ENCODE assay signal across 34 mouse cellular contexts in the genomic region with DNA sequence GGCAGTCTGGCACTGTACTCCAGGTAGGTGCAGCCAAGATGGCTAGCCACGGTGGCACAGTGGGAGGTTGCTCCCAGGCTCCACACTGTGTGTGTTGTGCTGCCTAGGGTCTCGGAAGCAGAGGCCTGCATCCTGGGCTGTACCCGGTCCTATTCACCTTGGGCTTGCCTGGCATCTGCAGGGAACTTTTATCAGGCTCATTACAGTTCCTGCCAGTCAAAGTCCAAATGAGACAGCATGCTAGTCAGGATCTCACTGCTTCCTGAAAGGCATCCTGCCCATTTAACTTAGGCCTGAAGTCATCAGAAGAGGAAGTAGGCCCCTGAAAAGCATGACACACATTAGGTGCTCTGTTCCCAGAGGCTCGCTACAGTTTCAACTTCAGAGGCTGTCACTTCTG. TPM values are rescaled to one million over a fixed set of nuclear protein-coding genes. Genes with fewer than 3 reads are reported as not detected.
DNase-seq lines count a peak whose midpoint lies in the region; ATAC-seq and TF ChIP-seq lines count a peak whose summit lies in the region.
"Had no signal": no experiment of that assay in that cellular context is flagged by ENCODE, and none has a peak within 500 bp of the region (broad histone marks: within the 10 kb centered on the region; RNA-seq: fewer than 3 reads in every experiment).

No protein-coding gene starts in this region.

- no peak overlapping the region for H3K4me2 ChIP-seq in limb, embryonic 15.5 days
- no peak overlapping the region for H3K4me2 ChIP-seq in stomach, postnatal 0 days (replicated peaks; ENCODE audit: low read depth)
- no peak overlapping the region for H3K4me2 ChIP-seq in forebrain, embryonic 11.5 days (ENCODE audit: low read depth, low read length, severe bottlenecking)
- H3K4me2 ChIP-seq: embryonic facial prominence, embryonic 15.5 days; forebrain, embryonic 15.5 days; heart, embryonic 15.5 days; hindbrain, embryonic 15.5 days; liver, embryonic 11.5 days had no signal

- H3K9ac ChIP-seq in limb, embryonic 15.5 days, result no peak overlapping the region
- H3K9ac ChIP-seq in stomach, postnatal 0 days (ENCODE audit: low read length), result no peak overlapping the region
- H3K9ac ChIP-seq in forebrain, embryonic 11.5 days (ENCODE audit: low read length), result no peak overlapping the region
- H3K9ac ChIP-seq: embryonic facial prominence, embryonic 15.5 days; forebrain, embryonic 15.5 days; heart, embryonic 15.5 days; hindbrain, embryonic 15.5 days; liver, postnatal 0 days had no signal

- TF ChIP-seq EP300 in stomach, postnatal 0 days (optimal IDR thresholded peaks at IDR 0.05), result no peak

- no peaks in the 10 kb centered on the region for H3K4me1 ChIP-seq in limb, embryonic 15.5 days
- peaks cover 3% of the 10 kb centered on the region; the same call in 1 of the 2 replicates for H3K4me1 ChIP-seq in limb, embryonic 10.5 days
- H3K4me1 ChIP-seq in stomach, postnatal 0 days (replicated peaks; ENCODE audit: control insufficient read depth, insufficient read depth), result no peaks in the 10 kb centered on the region
- no peaks in the 10 kb centered on the region for H3K4me1 ChIP-seq in forebrain, embryonic 11.5 days (replicated peaks; ENCODE audit: control insufficient read depth, insufficient read depth, low read length)
- H3K4me1 ChIP-seq: embryonic facial prominence, embryonic 15.5 days had no signal

- no peak overlapping the region for H3K4me3 ChIP-seq in limb, embryonic 15.5 days
- no peak overlapping the region for H3K4me3 ChIP-seq in limb, embryonic 10.5 days
- no peak overlapping the region for H3K4me3 ChIP-seq in stomach, postnatal 0 days (ENCODE audit: low read depth, low read length)
- no peak overlapping the region for H3K4me3 ChIP-seq in forebrain, embryonic 11.5 days (ENCODE audit: low read depth, low read length)
- H3K4me3 ChIP-seq: embryonic facial prominence, embryonic 15.5 days; forebrain, embryonic 15.5 days; heart, embryonic 15.5 days; hindbrain, embryonic 15.5 days had no signal

- no peak for DNase-seq in limb, embryonic 10.5 days (ENCODE audit: low spot score)
- DNase-seq in large intestine, adult 2 months (ENCODE audit: low read depth, low spot score), result peak; percentile 93
- DNase-seq in stomach, postnatal 0 days (ENCODE audit: low spot score), result no peak
- no peak for DNase-seq in forebrain, embryonic 11.5 days (ENCODE audit: low spot score)
- DNase-seq in kidney, adult 9 months, result no peak
- DNase-seq: adrenal gland, adult 8-10 months; B cell, adult 2 months; cerebellum, adult 8-10 months; cerebellum, postnatal 36 days; gastrocnemius, postnatal 10 days; heart, postnatal 4 days; kidney, postnatal 4 days; liver, postnatal 0 days; lung, postnatal 14 days; right cerebral cortex, postnatal 14 days; thymus, postnatal 25 days had no signal

- no peak for TF ChIP-seq CTCF in stomach, postnatal 0 days (IDR thresholded peaks at IDR 0.05; ENCODE audit: low read depth)

- WGBS in limb, embryonic 15.5 days, result 61% methylated on average over 4 of the region's 4 CpGs
- WGBS in limb, embryonic 10.5 days, result 70% methylated on average over 4 of the region's 4 CpGs
- WGBS in large intestine, adult 2 months, result 22% methylated on average over 4 of the region's 4 CpGs
- whole genome bisulfite sequencing in stomach, postnatal 0 days, result 55% methylated on average over 4 of the region's 4 CpGs
- WGBS in forebrain, embryonic 11.5 days, result 62% methylated on average over 4 of the region's 4 CpGs

- no peaks in the 10 kb centered on the region for H3K36me3 ChIP-seq in limb, embryonic 15.5 days
- no peaks in the 10 kb centered on the region for H3K36me3 ChIP-seq in limb, embryonic 10.5 days
- no peaks in the 10 kb centered on the region for H3K36me3 ChIP-seq in stomach, postnatal 0 days (ENCODE audit: control insufficient read depth, insufficient read depth, low read length)
- no peaks in the 10 kb centered on the region for H3K36me3 ChIP-seq in forebrain, embryonic 11.5 days (ENCODE audit: control insufficient read depth, insufficient read depth, low read length)
- H3K36me3 ChIP-seq: embryonic facial prominence, embryonic 15.5 days; forebrain, embryonic 15.5 days; G1E; heart, embryonic 15.5 days; hindbrain, embryonic 15.5 days had no signal

- no peaks in the 10 kb centered on the region for H3K9me3 ChIP-seq in limb, embryonic 15.5 days
- H3K9me3 ChIP-seq in limb, embryonic 10.5 days (replicated peaks), result no peaks in the 10 kb centered on the region
- H3K9me3 ChIP-seq in stomach, postnatal 0 days (ENCODE audit: control insufficient read depth, low read length), result no peaks in the 10 kb centered on the region
- no peaks in the 10 kb centered on the region for H3K9me3 ChIP-seq in forebrain, embryonic 11.5 days (ENCODE audit: control insufficient read depth, low read length)
- H3K9me3 ChIP-seq: embryonic facial prominence, embryonic 15.5 days; forebrain, embryonic 15.5 days; G1E; heart, embryonic 15.5 days; hindbrain, embryonic 15.5 days had no signal

- H3K27me3 ChIP-seq in limb, embryonic 15.5 days, result peaks cover 32% of the 10 kb centered on the region
- H3K27me3 ChIP-seq in limb, embryonic 10.5 days (ENCODE audit: low read depth, poor library complexity, severe bottlenecking), result peaks cover 23% of the 10 kb centered on the region
- H3K27me3 ChIP-seq in stomach, postnatal 0 days (ENCODE audit: control insufficient read depth, insufficient read depth, low read length), result no peaks in the 10 kb centered on the region
- H3K27me3 ChIP-seq in forebrain, embryonic 11.5 days (ENCODE audit: control insufficient read depth, insufficient read depth, low read length), result no peaks in the 10 kb centered on the region
- H3K27me3 ChIP-seq: forebrain, embryonic 15.5 days had no signal

- 0 out of 2 replicates have a peak, but pooled peaks have one; percentile 61 for ATAC-seq in limb, embryonic 15.5 days (ENCODE audit: insufficient number of reproducible peaks, low FRiP score, low TSS enrichment, low read depth)
- ATAC-seq in common myeloid progenitor, adult 5-6 weeks (replicated peaks; ENCODE audit: low read depth, poor library complexity, severe bottlenecking), result peak; percentile 75
- ATAC-seq in stomach, postnatal 0 days (ENCODE audit: low FRiP score, low TSS enrichment), result peak; percentile 72
- no peak for ATAC-seq in forebrain, embryonic 11.5 days (replicated peaks; ENCODE audit: low FRiP score)
- ATAC-seq: activated CD4-positive, CD25-positive, alpha-beta regulatory T cell, adult 4 months; forebrain, embryonic 15.5 days; liver, postnatal 0 days; midbrain, embryonic 16.5 days had no signal

- no peak overlapping the region for H3K27ac ChIP-seq in limb, embryonic 15.5 days
- H3K27ac ChIP-seq in limb, embryonic 10.5 days, result no peak overlapping the region
- no peak overlapping the region for H3K27ac ChIP-seq in stomach, postnatal 0 days (replicated peaks)
- H3K27ac ChIP-seq in forebrain, embryonic 11.5 days (ENCODE audit: low read depth, low read length), result no peak overlapping the region
- H3K27ac ChIP-seq: embryonic facial prominence, embryonic 15.5 days; forebrain, embryonic 15.5 days; heart, embryonic 15.5 days; hindbrain, embryonic 15.5 days had no signal

RNA-seq across cellular contexts. Expression of a gene that starts 7.6 kb away (rescaled TPM):
- 78.2 and 82.2 TPM in 2 replicates for polyA plus RNA-seq in limb, embryonic 15.5 days (2015; fragmentation: Nextera tagmentation; extraction: Ambion mirVana)
- 67.8 and 74.4 TPM in 2 replicates for polyA plus RNA-seq in limb, embryonic 10.5 days (2016; fragmentation: Nextera tagmentation; extraction: Ambion mirVana)
- 41.2 and 45.7 TPM in 2 replicates for total RNA-seq in common myeloid progenitor, adult 5-6 weeks (2017)
- 52.5 and 62.4 TPM in 2 replicates for polyA plus RNA-seq in large intestine, adult 2 months (2012; rRNA removed)
- 61.5 and 65.8 TPM in 2 replicates for polyA plus RNA-seq in stomach, postnatal 0 days (2015; fragmentation: Nextera tagmentation; extraction: Ambion mirVana)
- polyA plus RNA-seq in forebrain, embryonic 11.5 days (2014; fragmentation: Nextera tagmentation; extraction: Ambion mirVana), result 52.9 and 55.9 TPM in 2 replicates

RNA-seq across cellular contexts. Expression of a gene that starts 27.2 kb away (rescaled TPM):
- polyA plus RNA-seq in limb, embryonic 15.5 days (2015; fragmentation: Nextera tagmentation; extraction: Ambion mirVana), result 5.5 and 6.9 TPM in 2 replicates
- 0.26 and 0.34 TPM in 2 replicates for polyA plus RNA-seq in limb, embryonic 10.5 days (2016; fragmentation: Nextera tagmentation; extraction: Ambion mirVana)
- total RNA-seq in common myeloid progenitor, adult 5-6 weeks (2017), result under 0.01 TPM in 1 of 2 replicates, not detected in the other
- 8.1 and 12.5 TPM in 2 replicates for polyA plus RNA-seq in large intestine, adult 2 months (2012; rRNA removed)
- polyA plus RNA-seq in stomach, postnatal 0 days (2015; fragmentation: Nextera tagmentation; extraction: Ambion mirVana), result 3.6 and 5.6 TPM in 2 replicates
- polyA plus RNA-seq in forebrain, embryonic 11.5 days (2014; fragmentation: Nextera tagmentation; extraction: Ambion mirVana), result 22.6 and 28.1 TPM in 2 replicates
- total RNA-seq: neutrophil, adult 5-6 weeks had no signal
- polyA plus RNA-seq: G1E had no signal

RNA-seq across cellular contexts. Expression of a gene that starts 52.1 kb away (rescaled TPM):
- polyA plus RNA-seq in limb, embryonic 15.5 days (2015; fragmentation: Nextera tagmentation; extraction: Ambion mirVana), result not detected in 2 replicates
- polyA plus RNA-seq in limb, embryonic 10.5 days (2016; fragmentation: Nextera tagmentation; extraction: Ambion mirVana), result not detected in 2 replicates
- not detected in 2 replicates for total RNA-seq in common myeloid progenitor, adult 5-6 weeks (2017)
- not detected in 2 replicates for polyA plus RNA-seq in large intestine, adult 2 months (2012; rRNA removed)
- not detected in 2 replicates for polyA plus RNA-seq in stomach, postnatal 0 days (2015; fragmentation: Nextera tagmentation; extraction: Ambion mirVana)
- 0.31 TPM in 1 of 2 replicates, not detected in the other for polyA plus RNA-seq in forebrain, embryonic 11.5 days (2014; fragmentation: Nextera tagmentation; extraction: Ambion mirVana)
- total RNA-seq: adrenal gland, adult 8-10 months; CH12.LX; G1E; gastrocnemius, postnatal 10 days; heart, postnatal 4 days; layer of hippocampus, postnatal 14 days; left cerebral cortex, adult 8-10 months; neutrophil, adult 5-6 weeks had no signal
- polyA plus RNA-seq: activated CD4-positive, CD25-positive, alpha-beta regulatory T cell, adult 4 months; forebrain, embryonic 15.5 days; G1E; heart, embryonic 15.5 days; hindbrain, embryonic 15.5 days; intestine, embryonic 14.5 days; kidney, embryonic 16.5 days; limb, embryonic 11.5 days; liver, embryonic 11.5 days; liver, postnatal 0 days; spleen, adult 2 months had no signal
